Mouse (Mus musculus) testis, adult 2 months (tissue): ENCODE results near the gene Smc6. TPM values are rescaled to one million over a fixed set of nuclear protein-coding genes. Genes with fewer than 3 reads are reported as not detected.

Experiments used
- H3K27ac ChIP-seq: fragments of 200-500 bp; 2 replicates; pipeline ENCODE4 v1.5.1; 2012; ENCODE audit warnings: low read depth, low read length; ENCODE audit not compliant: control insufficient read depth, insufficient read depth
- H3K27me3 ChIP-seq: fragments of 200-500 bp; 2 replicates; pipeline ENCODE4 v1.6.1; 2012; ENCODE audit warnings: mild to moderate bottlenecking, low read length, moderate library complexity; ENCODE audit not compliant: control insufficient read depth, insufficient read depth
- H3K36me3 ChIP-seq: fragments of 200-500 bp; 2 replicates; pipeline ENCODE4 v1.6.1; 2012; ENCODE audit warnings: mild to moderate bottlenecking, low read length; ENCODE audit not compliant: control insufficient read depth, insufficient read depth
- H3K4me1 ChIP-seq: fragments of 200-500 bp; 2 replicates; pipeline ENCODE4 v1.6.1; 2012; ENCODE audit warnings: low read length; ENCODE audit not compliant: control insufficient read depth, insufficient read depth
- H3K4me3 ChIP-seq: fragments of 200-500 bp; 2 replicates; pipeline ENCODE4 v1.5.1; 2012; ENCODE audit warnings: low read depth, mild to moderate bottlenecking, low read length, moderate library complexity, mixed read lengths; ENCODE audit not compliant: control insufficient read depth
- CTCF ChIP-seq: fragments of 200-500 bp; IDR thresholded peaks from 2 replicates; pipeline ENCODE4 v1.5.1; 2012; ENCODE audit warnings: low read depth, mild to moderate bottlenecking, inconsistent platforms, low read length, moderate library complexity; ENCODE audit not compliant: control insufficient read depth, insufficient read depth, insufficient replicate concordance
- POLR2A ChIP-seq: fragments of 200-500 bp; IDR thresholded peaks from 2 replicates; pipeline ENCODE4 v1.6.1; 2012; ENCODE audit warnings: low read depth, mild to moderate bottlenecking, inconsistent platforms, low read length, moderate library complexity; ENCODE audit not compliant: control insufficient read depth
- polyA plus RNA-seq: library from polyadenylated mRNA; depleted of rRNA; stranded (reverse); fragments of >200 nt; gene quantifications from 2 replicates; pipeline ENCODE4 v1.2.3, GENCODE M21; 2012

Gene Smc6
- polyA plus RNA-seq, 1 experiment, result 41.3 TPM

DNA sequence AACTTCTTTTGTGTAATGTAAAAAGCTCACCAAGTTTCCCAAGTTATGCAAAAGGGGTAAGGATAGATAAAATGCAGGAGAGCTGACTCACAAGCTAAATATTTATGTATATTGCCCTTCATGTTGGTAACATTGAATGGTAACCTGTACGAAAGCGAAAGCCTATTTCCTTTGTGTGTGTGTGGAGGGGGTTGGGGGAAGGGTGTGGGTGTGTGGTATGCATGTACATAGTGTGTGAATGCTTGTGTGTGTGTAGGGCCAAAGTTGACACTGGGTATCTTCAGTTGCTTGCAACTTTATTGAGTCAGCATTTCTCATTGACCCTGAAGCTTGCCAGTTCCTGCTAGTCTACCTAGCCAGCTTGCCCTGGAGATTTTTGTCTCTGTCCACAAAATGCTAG lies 15.9 kb downstream of the Smc6 start:
- Histone ChIP-seq H3K36me3 (no peaks in the 10 kb centered on the region), H3K4me1 (no peaks in the 10 kb centered on the region), H3K4me3 (no peak overlapping the region), H3K27ac (no peak overlapping the region), H3K27me3 (no peaks in the 10 kb centered on the region)
- TF ChIP-seq CTCF (no peak), POLR2A (no peak)

DNA sequence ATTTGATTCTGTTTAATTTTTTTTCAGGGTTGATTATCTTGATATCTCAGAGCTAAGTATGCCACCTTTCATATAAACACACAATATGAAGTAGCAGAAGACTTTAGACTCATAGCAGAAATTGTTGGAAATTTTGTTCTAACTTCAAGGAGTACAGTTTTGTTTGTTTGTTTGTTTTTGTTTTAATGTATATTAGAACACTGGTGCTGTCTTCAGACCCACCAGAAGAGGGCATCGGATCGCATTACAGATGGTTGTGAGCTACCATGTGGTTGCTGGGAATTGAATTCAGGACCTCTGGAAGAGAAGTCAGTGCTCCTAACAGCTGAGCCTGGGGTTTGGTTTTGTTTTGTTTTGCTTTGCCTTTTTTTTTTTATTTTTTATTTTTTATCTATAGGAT lies 20.7 kb downstream of the Smc6 start:
- Histone ChIP-seq H3K4me3 (no peak overlapping the region), H3K4me1 (no peaks in the 10 kb centered on the region), H3K36me3 (peaks cover 1% of the 10 kb centered on the region; the same call in 1 of the 2 replicates), H3K27ac (no peak overlapping the region), H3K27me3 (no peaks in the 10 kb centered on the region)
- TF ChIP-seq CTCF (no peak), POLR2A (no peak)

DNA sequence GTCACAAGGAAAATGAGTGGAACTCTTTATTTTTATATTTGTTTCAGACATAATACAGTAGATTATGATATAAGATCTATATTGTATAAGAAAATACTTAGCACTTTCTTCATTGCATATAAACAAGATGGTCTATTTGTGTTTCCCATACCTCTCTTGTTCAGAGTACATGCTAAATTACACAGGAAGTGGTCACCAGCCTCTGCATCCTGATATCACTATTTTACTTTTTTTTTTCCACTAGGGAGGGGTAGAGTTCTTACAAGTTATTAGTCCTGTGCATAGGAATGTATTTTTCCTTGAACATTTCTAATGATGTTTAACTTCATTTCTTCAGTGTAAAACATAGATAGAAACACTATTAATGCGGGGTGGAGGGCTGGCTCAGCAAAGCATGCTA lies 35.2 kb downstream of the Smc6 start:
- H3K36me3 ChIP-seq, result peaks cover 2% of the 10 kb centered on the region
- H3K27ac ChIP-seq, result no peak overlapping the region
- H3K27me3 ChIP-seq, result no peaks in the 10 kb centered on the region
- H3K4me1 ChIP-seq, result no peaks in the 10 kb centered on the region
- TF ChIP-seq POLR2A (no peak), CTCF (no peak)
- no peak overlapping the region for H3K4me3 ChIP-seq

DNA sequence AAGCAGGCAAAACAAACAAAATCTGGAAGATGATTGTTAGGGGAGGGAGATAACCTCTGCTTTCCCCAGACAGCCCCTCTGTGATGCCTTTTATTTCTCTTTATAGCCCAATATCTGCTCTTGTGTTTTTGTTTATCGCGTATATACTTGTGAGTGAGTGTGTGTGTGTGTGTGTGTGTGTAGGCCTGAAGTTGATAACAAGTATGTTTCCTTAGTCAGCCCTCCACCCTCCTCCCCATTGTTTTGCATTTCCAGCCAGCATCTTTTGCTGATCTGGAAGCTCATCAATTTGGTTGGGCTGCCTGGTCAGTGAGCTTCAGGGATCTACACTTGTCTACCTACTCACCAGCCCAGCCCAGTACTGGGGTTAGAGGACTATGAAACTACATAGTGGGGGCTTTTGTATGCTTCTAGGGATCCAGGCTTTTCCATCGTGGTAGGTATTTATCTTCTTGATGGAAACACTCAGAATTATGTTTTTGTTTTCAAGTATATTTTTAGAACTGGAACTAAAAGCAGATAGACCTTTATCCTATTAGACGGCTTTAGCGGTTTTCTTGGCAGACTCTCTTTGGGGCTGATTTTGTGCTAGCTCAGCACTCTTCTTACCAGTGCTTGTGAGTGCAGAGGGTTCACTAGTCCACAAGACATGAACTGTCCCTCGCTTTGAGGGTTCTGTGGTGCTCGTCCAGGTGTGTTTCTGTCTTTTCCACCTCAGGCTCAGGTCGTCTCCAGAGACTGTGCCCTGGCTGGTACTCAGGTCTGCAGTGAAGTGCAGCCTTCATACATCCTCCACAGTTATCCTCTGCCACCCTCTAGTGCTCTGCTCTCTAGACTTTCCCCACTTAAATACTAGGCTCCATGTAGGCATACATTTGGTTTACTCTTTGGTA lies 41.3 kb downstream of the Smc6 start:
- H3K27me3 ChIP-seq, result no peaks in the 10 kb centered on the region
- no peak for TF ChIP-seq CTCF
- no peak for TF ChIP-seq POLR2A
- no peak overlapping the region for H3K4me3 ChIP-seq
- peaks cover 6% of the 10 kb centered on the region for H3K36me3 ChIP-seq
- no peaks in the 10 kb centered on the region for H3K4me1 ChIP-seq
- H3K27ac ChIP-seq, result no peak overlapping the region

DNA sequence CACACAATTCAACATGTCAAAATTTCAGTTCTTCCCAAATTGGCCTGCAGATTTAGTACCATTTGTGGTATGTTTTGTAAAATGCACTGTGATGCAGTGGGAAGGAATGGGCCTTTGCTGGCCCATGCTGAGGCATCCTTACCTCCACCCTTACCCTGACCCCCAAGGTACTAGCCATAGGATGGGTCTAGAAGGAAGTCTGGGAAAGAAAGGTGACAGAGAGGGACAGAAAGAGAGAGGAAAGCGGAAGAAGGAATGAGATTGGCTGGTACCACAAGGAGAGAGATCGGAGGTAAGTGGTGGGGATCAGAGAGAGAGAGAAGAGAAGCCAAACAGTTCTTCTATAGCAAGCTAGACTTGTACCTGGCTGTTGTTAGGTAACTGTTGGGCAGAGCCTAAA lies 45.4 kb downstream of the Smc6 start:
- H3K4me3 ChIP-seq, result no peak overlapping the region
- no peaks in the 10 kb centered on the region for H3K27me3 ChIP-seq
- peaks cover 4% of the 10 kb centered on the region for H3K36me3 ChIP-seq
- no peaks in the 10 kb centered on the region for H3K4me1 ChIP-seq
- no peak for TF ChIP-seq CTCF
- no peak for TF ChIP-seq POLR2A
- H3K27ac ChIP-seq, result no peak overlapping the region

DNA sequence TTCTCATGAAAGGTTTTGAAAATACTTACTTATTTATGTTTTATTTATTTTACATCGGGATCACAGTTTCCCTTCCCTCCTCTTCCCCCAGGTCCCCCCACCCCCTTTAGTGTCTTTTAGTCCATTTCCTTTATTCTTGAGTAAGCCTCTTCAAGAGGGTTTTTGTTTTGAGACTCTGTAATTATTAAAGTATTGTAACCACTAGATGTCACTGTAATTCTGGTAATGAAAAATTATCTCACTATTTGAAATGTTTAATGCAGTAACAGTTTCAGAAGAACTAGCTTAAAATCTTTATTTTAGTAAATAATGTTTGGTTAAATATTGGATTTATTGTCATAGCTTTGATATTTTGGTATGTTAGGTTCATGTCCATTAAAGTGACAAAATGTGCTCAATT lies 48.2 kb downstream of the Smc6 start:
- TF ChIP-seq POLR2A (no peak), CTCF (no peak)
- Histone ChIP-seq H3K27me3 (no peaks in the 10 kb centered on the region), H3K4me3 (no peak overlapping the region), H3K4me1 (no peaks in the 10 kb centered on the region), H3K36me3 (no peaks in the 10 kb centered on the region), H3K27ac (no peak overlapping the region)

DNA sequence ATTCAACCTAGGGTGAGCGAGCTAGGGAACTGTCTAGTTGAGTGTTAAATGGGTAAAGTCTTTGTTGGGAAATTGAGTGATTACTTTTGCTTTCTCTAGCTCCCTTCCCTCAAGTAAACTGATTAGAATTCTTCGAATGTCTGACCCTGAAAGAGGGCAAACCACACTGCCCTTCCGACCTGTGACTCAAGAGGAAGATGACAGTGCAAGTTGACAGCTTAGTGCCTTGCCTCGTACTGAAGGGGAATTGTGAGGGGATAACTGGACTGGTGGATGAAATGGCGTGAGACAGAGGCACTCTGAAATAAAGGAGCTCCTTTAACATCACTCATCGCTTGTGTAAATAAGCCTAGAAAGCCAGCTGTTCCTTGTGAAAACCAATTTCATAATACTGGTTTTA lies 52.0 kb downstream of the Smc6 start:
- TF ChIP-seq POLR2A, result no peak
- no peak for TF ChIP-seq CTCF
- H3K27me3 ChIP-seq, result no peaks in the 10 kb centered on the region
- H3K4me3 ChIP-seq, result no peak overlapping the region
- no peak overlapping the region for H3K27ac ChIP-seq
- H3K4me1 ChIP-seq, result no peaks in the 10 kb centered on the region
- H3K36me3 ChIP-seq, result no peaks in the 10 kb centered on the region
